Mouse (Mus musculus): ENCODE data around the gene Tango2. TPM values are rescaled to one million over a fixed set of nuclear protein-coding genes. Genes with fewer than 3 reads are reported as not detected.
A peak's percentile ranks its signal among the peaks of the same experiment; 100 is the strongest.

Tango2 gene
- polyA plus RNA-seq, 1 experiment from 2014 or later, result 23.7 TPM

DNA sequence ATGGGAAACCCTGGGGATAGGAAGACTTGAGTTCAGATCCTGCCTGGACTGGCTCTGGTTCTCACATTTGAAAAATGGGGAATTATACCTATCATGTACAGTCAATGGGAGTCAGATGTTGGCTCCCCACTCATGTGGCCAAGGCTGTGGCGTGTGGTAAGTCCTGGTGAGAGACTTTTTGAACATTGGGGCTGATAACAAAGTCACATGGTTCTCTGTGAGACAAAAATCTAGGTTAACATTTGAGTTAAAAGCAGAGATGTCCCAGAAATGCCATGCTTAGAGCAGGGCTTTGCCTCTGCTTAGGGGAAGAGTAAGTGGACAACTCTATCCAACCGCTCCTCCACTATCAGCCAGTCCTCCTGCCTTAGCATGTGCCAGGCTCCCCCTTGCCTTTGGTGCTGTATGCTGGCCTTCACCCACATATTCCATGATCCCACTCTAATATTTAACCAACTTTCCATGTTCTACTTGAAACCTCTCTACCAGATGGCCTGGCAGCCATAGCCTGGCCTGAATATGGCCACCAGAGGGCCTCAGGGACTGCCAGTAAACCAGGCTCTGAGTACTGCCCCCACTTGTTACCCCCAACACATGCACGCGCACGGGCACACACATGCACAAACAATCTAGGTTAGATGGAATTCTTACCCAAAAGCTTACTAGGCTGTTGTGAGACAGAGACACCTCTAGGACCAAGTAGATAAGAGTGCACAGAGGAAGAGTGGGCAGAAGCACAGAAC is 3.6 kb upstream of the Tango2 start:
- H3K27me3 ChIP-seq (ENCODE audit: low read depth, poor library complexity, severe bottlenecking), result peaks cover 53% of the 10 kb centered on the region
- no peak for DNase-seq (ENCODE audit: low spot score)
- 73% methylated on average over 5 of the region's 5 CpGs for WGBS
- H3K27ac ChIP-seq, result no peak overlapping the region
- H3K4me3 ChIP-seq, result no peak overlapping the region
- H3K36me3 ChIP-seq, result no peaks in the 10 kb centered on the region
- H3K4me1 ChIP-seq, result peaks cover 15% of the 10 kb centered on the region
- no peaks in the 10 kb centered on the region for H3K9me3 ChIP-seq (replicated peaks)

DNA sequence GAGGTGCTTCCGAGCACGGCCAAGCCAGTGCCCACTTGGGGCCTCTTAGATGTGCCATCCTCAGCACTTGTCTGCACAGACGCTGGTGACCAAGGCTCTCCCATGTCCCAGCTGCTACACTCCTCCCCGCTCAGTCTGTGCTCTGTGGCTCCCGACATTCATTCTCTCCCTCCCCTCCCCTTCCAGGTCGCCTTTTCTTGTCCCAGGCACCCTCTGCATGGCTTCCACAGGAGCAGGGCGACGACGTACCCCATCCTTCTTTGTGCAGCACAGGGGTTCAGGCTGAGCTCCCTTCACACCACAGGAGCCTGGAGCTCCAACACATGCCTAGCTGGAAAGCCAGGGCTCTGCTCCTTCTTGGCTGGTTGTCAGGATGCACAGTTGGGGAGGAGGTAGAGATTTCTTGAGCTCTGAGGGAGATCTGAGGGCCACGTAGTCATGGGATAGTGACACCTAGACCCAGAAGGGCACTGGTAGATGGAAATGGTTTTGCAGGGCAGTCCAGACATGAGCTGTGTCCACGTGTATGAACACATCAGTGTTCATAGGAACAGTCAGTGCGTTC is 1.9 kb upstream of the Tango2 start:
- H3K4me3 ChIP-seq, result no peak overlapping the region
- H3K27ac ChIP-seq, result no peak overlapping the region
- peaks cover 15% of the 10 kb centered on the region for H3K4me1 ChIP-seq
- no peaks in the 10 kb centered on the region for H3K36me3 ChIP-seq
- 74% methylated on average over 12 of the region's 12 CpGs for WGBS
- DNase-seq (ENCODE audit: low spot score), result no peak
- peaks cover 58% of the 10 kb centered on the region for H3K27me3 ChIP-seq (ENCODE audit: low read depth, poor library complexity, severe bottlenecking)
- H3K9me3 ChIP-seq (replicated peaks), result no peaks in the 10 kb centered on the region

DNA sequence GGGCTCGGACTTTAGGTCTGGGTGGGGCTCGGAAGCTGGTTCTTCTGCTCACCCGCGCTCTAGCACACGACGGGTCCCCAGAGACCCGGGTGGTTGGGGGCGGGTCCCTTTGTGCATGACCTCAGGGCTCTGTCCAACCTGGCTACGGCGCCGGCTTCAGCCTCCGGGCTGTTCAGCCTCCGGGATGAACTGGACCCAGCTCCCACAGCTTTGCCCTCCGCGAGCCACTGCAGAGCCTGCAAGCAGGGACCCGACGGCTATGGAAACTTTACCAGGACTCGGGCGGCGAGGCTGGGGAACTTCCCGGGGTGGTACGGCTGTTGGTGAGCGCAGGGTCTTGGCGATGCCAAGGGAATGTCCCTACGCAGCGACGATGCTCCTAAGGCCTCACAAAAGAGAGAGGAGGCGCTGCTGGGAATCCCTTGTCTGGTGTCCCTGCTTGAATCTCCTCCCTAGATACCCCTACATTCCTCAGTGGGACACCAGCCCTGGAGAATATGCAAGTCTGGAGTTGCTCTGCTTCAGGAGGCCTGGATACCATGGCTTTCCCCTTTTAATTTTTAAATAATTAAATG is 785 bp upstream of the Tango2 start:
- Histone ChIP-seq H3K4me3 (peak overlapping the region; percentile 87), H3K36me3 (no peaks in the 10 kb centered on the region), H3K4me1 (peaks cover 22% of the 10 kb centered on the region), H3K9me3 (replicated peaks) (no peaks in the 10 kb centered on the region), H3K27me3 (ENCODE audit: low read depth, poor library complexity, severe bottlenecking) (peaks cover 58% of the 10 kb centered on the region), H3K27ac (peak overlapping the region; percentile 81)
- WGBS, result under 1% methylated on average over 28 of the region's 28 CpGs
- peak; percentile 69 for DNase-seq (ENCODE audit: low spot score)

DNA sequence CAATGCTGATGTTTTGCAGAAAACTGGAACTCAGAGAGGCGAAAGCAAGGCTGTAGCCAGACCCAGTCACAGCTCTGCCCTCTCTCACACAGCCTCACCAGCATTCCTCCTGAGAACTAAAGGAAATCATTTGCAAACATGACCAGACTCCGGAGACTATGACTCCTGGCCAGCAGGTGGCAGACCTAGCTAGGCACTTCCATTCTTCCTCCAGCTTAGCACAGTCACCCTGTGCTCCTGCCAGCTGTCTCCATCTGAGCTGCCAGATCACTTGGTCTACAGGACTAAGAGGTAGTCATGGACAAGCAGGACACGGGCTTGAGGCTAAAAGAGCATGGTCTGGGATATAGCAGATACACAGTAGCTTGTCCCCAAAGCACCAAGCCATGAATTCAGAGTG is 2.7 kb downstream of the Tango2 start:
- peaks cover 33% of the 10 kb centered on the region for H3K4me1 ChIP-seq
- H3K27ac ChIP-seq, result no peak overlapping the region
- WGBS, result 8% methylated on average over 3 of the region's 3 CpGs
- no peaks in the 10 kb centered on the region for H3K36me3 ChIP-seq
- peaks cover 43% of the 10 kb centered on the region for H3K27me3 ChIP-seq (ENCODE audit: low read depth, poor library complexity, severe bottlenecking)
- DNase-seq (ENCODE audit: low spot score), result peak; percentile 89
- no peak overlapping the region for H3K4me3 ChIP-seq
- no peaks in the 10 kb centered on the region for H3K9me3 ChIP-seq (replicated peaks)

DNA sequence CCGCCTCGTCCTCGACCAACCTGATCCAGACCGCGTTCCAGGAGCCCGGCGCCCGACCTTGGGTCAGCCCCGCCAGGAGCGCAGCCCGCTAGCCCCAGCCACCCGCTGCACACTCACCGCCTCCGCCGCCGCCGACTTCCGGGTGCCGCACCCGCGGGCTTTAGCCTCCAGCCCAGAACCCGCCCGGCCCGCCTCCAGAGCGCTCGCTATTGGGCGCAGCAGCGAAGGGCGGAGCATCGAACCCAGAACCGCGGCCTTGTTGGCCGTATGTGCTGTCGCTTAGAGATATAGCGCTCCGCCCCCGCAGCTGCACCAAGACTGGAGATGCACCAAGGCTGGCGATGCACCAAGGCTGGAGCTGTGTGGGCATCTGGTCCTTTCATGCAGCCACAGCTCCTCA is 4.1 kb downstream of the Tango2 start:
- Histone ChIP-seq H3K4me3 (peak overlapping the region; percentile 62), H3K9me3 (replicated peaks) (no peaks in the 10 kb centered on the region), H3K27me3 (ENCODE audit: low read depth, poor library complexity, severe bottlenecking) (peaks cover 28% of the 10 kb centered on the region), H3K4me1 (peaks cover 31% of the 10 kb centered on the region), H3K36me3 (no peaks in the 10 kb centered on the region), H3K27ac (0 out of 2 replicates have a peak overlapping the region, but pooled peaks have one; percentile 51)
- peak; percentile 95 for DNase-seq (ENCODE audit: low spot score)
- WGBS, result under 1% methylated on average over 38 of the region's 38 CpGs

DNA sequence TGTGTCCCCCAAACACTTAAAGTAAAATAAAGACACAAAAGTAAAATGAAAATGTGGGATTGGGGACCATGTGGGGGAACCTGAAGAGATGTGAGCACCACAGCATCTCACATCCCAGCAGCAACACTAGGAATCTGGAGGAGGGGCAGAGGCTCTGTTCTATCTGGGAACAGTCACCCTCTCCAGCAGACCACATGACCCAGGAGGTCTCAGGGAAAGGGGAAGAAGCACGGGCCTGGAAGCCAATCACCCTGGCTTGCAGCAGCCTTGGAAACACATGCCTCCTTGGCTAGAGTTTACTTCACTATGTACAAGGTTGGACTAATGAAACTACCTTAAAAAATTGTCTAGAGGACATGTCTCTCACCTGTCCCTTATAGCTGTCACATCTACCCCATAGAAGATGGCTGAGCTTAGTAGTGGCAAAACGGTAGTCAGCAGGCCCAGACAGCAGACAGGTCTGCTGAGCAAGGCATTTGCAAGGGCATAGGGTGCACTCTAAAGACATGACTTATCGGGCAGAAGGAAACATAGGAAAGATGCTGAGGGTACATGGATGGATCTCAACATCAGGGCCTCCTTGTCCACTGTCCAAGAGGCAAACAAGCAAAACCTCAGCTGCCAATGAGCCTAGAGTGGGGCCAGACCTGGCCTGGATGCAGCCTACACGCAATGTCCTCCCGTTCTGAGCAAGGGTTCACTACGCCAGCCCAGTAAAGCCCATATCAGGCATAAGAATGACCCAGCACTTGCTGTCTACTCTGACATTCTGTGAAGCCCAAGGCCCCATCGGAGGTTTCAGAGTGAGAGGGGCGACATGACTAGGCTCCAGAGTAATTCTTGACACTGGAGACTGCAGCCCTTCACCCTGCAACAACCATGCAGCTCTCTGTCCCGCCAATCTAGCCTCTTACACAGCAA is 5.0 kb downstream of the Tango2 start:
- Histone ChIP-seq H3K27ac (0 out of 2 replicates have a peak overlapping the region, but pooled peaks have one; percentile 51), H3K9me3 (replicated peaks) (no peaks in the 10 kb centered on the region), H3K27me3 (ENCODE audit: low read depth, poor library complexity, severe bottlenecking) (peaks cover 19% of the 10 kb centered on the region), H3K4me3 (peak overlapping the region; percentile 62), H3K36me3 (no peaks in the 10 kb centered on the region), H3K4me1 (peaks cover 22% of the 10 kb centered on the region)
- DNase-seq (ENCODE audit: low spot score), result peak; percentile 46
- WGBS, result 51% methylated on average over 9 of the region's 9 CpGs

DNA sequence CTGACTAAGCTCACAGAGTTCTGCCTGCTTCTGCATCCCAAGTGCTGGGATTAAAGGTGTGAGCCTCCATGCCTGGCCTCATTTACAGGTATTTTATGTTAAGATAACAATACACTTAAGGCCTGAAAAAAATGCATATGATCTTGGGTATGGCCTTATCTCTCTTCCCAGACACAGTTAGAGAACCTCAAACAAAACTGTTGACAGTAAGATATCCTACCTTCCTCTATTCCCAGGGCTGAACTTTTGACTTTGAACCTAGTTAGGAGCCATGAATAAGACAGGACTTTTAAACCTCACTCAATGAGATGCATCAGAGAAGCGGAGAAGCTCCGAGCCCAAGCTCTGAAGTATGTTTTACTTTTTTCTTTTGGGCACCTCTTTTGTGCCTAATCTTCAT is 5.8 kb downstream of the Tango2 start:
- Histone ChIP-seq H3K36me3 (no peaks in the 10 kb centered on the region), H3K27me3 (ENCODE audit: low read depth, poor library complexity, severe bottlenecking) (peaks cover 11% of the 10 kb centered on the region), H3K4me1 (peaks cover 18% of the 10 kb centered on the region), H3K4me3 (no peak overlapping the region), H3K27ac (no peak overlapping the region), H3K9me3 (replicated peaks) (no peaks in the 10 kb centered on the region)
- 89% methylated on average over 2 of the region's 2 CpGs for WGBS
- DNase-seq (ENCODE audit: low spot score), result no peak

DNA sequence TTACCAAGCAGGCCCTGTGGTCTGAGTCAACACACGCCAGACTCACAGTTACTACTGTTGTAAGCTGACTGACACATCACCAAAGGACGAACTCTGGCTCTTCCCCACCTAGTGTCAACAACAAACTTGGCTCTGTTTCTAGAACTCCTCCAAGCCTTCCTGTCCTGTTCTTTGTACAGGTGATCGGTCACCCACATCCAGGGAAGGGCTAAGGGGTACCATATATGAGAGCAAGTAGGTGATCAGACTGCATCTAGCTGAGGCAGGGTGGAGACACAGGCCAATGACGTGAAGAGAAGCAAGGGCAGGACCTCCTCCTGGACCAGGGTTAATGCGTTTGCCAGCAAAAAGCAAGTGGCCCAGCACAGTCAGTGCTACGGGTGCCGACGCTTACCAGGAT is 6.3 kb downstream of the Tango2 start:
- H3K4me1 ChIP-seq, result peaks cover 18% of the 10 kb centered on the region
- H3K27ac ChIP-seq, result no peak overlapping the region
- H3K9me3 ChIP-seq (replicated peaks), result no peaks in the 10 kb centered on the region
- WGBS, result 94% methylated on average over 8 of the region's 8 CpGs
- peaks cover 6% of the 10 kb centered on the region for H3K27me3 ChIP-seq (ENCODE audit: low read depth, poor library complexity, severe bottlenecking)
- H3K4me3 ChIP-seq, result no peak overlapping the region
- no peaks in the 10 kb centered on the region for H3K36me3 ChIP-seq
- DNase-seq (ENCODE audit: low spot score), result no peak

DNA sequence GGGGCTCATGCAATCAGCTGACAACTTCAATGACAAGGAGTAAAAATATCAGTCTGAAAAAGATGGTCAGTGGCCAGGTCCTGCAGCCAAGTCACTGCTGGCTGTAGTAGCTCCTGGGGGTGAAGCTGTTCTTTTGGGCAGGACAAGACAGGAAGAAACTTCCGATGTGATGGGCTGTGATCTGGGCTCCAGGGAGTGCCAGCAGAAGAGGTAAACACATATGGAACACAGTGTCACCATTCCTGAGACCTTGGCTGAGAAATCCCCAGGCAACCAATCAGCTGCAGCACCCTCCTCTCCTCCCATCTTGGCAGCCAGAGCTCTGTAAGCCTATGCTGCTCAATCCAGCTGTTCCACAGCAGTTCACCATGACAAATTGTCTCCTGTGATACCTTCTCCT is 8.0 kb downstream of the Tango2 start:
- peaks cover 18% of the 10 kb centered on the region for H3K4me1 ChIP-seq
- H3K9me3 ChIP-seq (replicated peaks), result no peaks in the 10 kb centered on the region
- no peak for DNase-seq (ENCODE audit: low spot score)
- H3K36me3 ChIP-seq, result no peaks in the 10 kb centered on the region
- H3K27me3 ChIP-seq (ENCODE audit: low read depth, poor library complexity, severe bottlenecking), result no peaks in the 10 kb centered on the region
- no peak overlapping the region for H3K4me3 ChIP-seq
- WGBS, result 43% methylated on average over 1 of the region's 1 CpGs
- H3K27ac ChIP-seq, result no peak overlapping the region

DNA sequence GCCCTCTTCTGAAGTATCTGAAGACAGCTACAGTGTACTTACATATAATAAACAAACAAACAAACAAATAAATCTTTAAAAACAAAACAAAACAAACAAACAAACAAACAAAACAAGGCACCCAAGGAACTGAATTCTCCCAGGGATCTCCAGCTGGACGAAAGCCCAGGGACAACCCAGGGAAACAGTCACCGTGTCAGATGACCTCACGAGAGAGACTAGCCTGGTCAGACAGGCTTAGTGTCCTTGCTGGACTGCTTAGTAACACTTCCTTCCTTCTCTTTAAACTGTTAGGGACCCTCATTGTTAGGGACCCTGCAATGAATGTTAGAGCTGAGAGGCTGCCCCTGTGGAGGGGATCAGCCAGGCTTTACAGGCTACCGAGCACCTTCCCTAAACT is 10.6 kb downstream of the Tango2 start:
- Histone ChIP-seq H3K4me3 (no peak overlapping the region), H3K4me1 (no peaks in the 10 kb centered on the region), H3K9me3 (replicated peaks) (no peaks in the 10 kb centered on the region), H3K27me3 (ENCODE audit: low read depth, poor library complexity, severe bottlenecking) (no peaks in the 10 kb centered on the region), H3K36me3 (no peaks in the 10 kb centered on the region), H3K27ac (no peak overlapping the region)
- WGBS, result 89% methylated on average over 4 of the region's 4 CpGs
- DNase-seq (ENCODE audit: low spot score), result no peak

DNA sequence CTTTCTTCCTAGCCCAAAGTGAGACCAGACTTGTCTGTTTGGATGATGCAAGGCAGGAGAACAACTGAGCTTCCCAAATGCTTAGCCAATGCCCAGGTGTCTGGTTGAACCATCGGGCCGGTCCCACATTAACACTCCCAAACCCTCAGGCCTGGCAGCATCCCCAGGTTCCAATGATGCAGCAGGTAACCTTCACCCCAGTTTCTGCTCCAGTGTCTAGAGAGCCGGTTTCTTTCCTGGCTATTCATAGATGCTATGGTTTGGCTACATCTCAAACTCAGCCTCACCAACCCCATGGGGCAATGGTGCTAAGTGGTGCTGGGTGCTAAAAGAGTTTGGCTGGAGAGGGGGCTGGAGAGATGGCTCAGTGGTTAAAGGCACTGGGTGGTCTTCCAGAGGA is 11.9 kb downstream of the Tango2 start:
- 91% methylated on average over 3 of the region's 3 CpGs for WGBS
- H3K4me3 ChIP-seq, result no peak overlapping the region
- DNase-seq (ENCODE audit: low spot score), result no peak

DNA sequence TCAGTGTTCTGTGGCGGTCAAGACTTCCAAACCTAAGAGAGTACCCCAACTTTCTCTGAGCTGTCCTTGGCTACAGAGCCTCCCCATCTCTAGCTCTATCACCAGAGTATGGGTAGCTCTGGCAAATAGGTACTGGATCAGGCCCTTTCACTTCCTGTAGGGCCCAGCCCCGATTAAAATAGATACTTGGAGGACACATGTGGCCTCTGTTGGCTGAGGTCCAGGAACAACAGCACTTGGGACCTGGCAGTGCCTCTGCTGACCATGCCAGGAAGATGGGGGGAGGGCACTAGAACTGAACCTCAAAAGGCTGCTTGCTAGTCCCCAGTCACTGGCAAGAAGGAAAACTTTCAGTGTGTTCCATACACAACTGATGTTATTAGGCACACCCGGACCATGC is 13.9 kb downstream of the Tango2 start:
- no peak for DNase-seq (ENCODE audit: low spot score)
- Histone ChIP-seq H3K27me3 (ENCODE audit: low read depth, poor library complexity, severe bottlenecking) (no peaks in the 10 kb centered on the region), H3K27ac (no peak overlapping the region), H3K36me3 (no peaks in the 10 kb centered on the region), H3K9me3 (replicated peaks) (no peaks in the 10 kb centered on the region), H3K4me3 (no peak overlapping the region), H3K4me1 (no peaks in the 10 kb centered on the region; the same call in 1 of the 2 replicates)
- WGBS, result 88% methylated on average over 3 of the region's 3 CpGs

More for the DNA sequence above, 11.9 kb downstream of the Tango2 start:
- Histone ChIP-seq H3K4me1 (no peaks in the 10 kb centered on the region; the same call in 1 of the 2 replicates), H3K27me3 (ENCODE audit: low read depth, poor library complexity, severe bottlenecking) (no peaks in the 10 kb centered on the region), H3K36me3 (no peaks in the 10 kb centered on the region), H3K9me3 (replicated peaks) (no peaks in the 10 kb centered on the region), H3K27ac (no peak overlapping the region)
